Mouse (Mus musculus): ENCODE data around the gene Olfr1335. TPM values are rescaled to one million over a fixed set of nuclear protein-coding genes. Genes with fewer than 3 reads are reported as not detected.
"Not testable (repeated sequence)": the region's sequence is repeated elsewhere in the genome, so short reads cannot be mapped to it uniquely, and the experiment has no call there.

Olfr1335 gene
- not detected in 2 replicates for polyA plus RNA-seq (2015; fragmentation: Nextera tagmentation; extraction: Ambion mirVana)

GRCm38 (mm10) chr4:118809844-118810243, at the start of gene Olfr1335:
Olfr1335 (minus strand) TSS chr4:118809944.
- Histone ChIP-seq H3K27ac (no peak within 1 kb of the TSS), H3K4me2 (no peak within 1 kb of the TSS), H3K27me3 (no peaks in the 10 kb centered on the region), H3K9ac (no peak within 1 kb of the TSS), H3K36me3 (ENCODE audit: poor library complexity, severe bottlenecking) (no peaks in the 10 kb centered on the region), H3K9me3 (replicated peaks) (no peaks in the 10 kb centered on the region), H3K4me1 (no peaks in the 10 kb centered on the region), H3K4me3 (no peak within 1 kb of the TSS)
- WGBS: 92% methylated on average over 4 of the region's 4 CpGs
- ATAC-seq: no peak

- 92% methylated on average over 1 of the region's 1 CpGs for WGBS
- Histone ChIP-seq H3K4me1 (no peaks in the 10 kb centered on the region), H3K27me3 (no peaks in the 10 kb centered on the region), H3K4me3 (no peak within 1 kb of the TSS), H3K27ac (no peak within 1 kb of the TSS), H3K9ac (no peak within 1 kb of the TSS), H3K36me3 (ENCODE audit: poor library complexity, severe bottlenecking) (no peaks in the 10 kb centered on the region), H3K9me3 (replicated peaks) (no peaks in the 10 kb centered on the region), H3K4me2 (no peak within 1 kb of the TSS)
- no peak for ATAC-seq
Observed at GRCm38 (mm10) chr4:118836179-118836578, 26.4 kb upstream of the Olfr1335 start, which contains the start of gene Olfr1333. Olfr1333 (minus strand) TSS chr4:118836279.

GRCm38 (mm10) chr4:118818921-118819320, 9.2 kb upstream of the Olfr1335 start:
- WGBS: 97% methylated on average over 1 of the region's 1 CpGs
- no peak overlapping the region for H3K4me2 ChIP-seq
- H3K4me1 ChIP-seq: no peaks in the 10 kb centered on the region
- no peaks in the 10 kb centered on the region for H3K9me3 ChIP-seq (replicated peaks)
- no peaks in the 10 kb centered on the region for H3K27me3 ChIP-seq
- H3K4me3 ChIP-seq: no peak overlapping the region
- H3K9ac ChIP-seq: no peak overlapping the region
- no peak overlapping the region for H3K27ac ChIP-seq
- no peak for ATAC-seq
- H3K36me3 ChIP-seq (ENCODE audit: poor library complexity, severe bottlenecking): no peaks in the 10 kb centered on the region

- H3K4me1 ChIP-seq; H3K27ac ChIP-seq; H3K36me3 ChIP-seq (ENCODE audit: poor library complexity, severe bottlenecking); H3K9ac ChIP-seq; H3K9me3 ChIP-seq (replicated peaks); ATAC-seq; H3K27me3 ChIP-seq; H3K4me3 ChIP-seq; H3K4me2 ChIP-seq: not testable (repeated sequence)
Observed at GRCm38 (mm10) chr4:118792796-118793195, 16.9 kb downstream of the Olfr1335 start.

GRCm38 (mm10) chr4:118782486-118782885, 27.3 kb downstream of the Olfr1335 start, which contains the start of gene Olfr1337:
Olfr1337 (minus strand) TSS chr4:118782586.
- no peaks in the 10 kb centered on the region for H3K27me3 ChIP-seq
- no peak within 1 kb of the TSS for H3K9ac ChIP-seq
- H3K4me3 ChIP-seq: no peak within 1 kb of the TSS
- no peak within 1 kb of the TSS for H3K27ac ChIP-seq
- no peaks in the 10 kb centered on the region for H3K36me3 ChIP-seq (ENCODE audit: poor library complexity, severe bottlenecking)
- no peaks in the 10 kb centered on the region for H3K9me3 ChIP-seq (replicated peaks)
- H3K4me1 ChIP-seq: no peaks in the 10 kb centered on the region
- no peak within 1 kb of the TSS for H3K4me2 ChIP-seq
- no peak for ATAC-seq
- 81% methylated on average over 2 of the region's 2 CpGs for WGBS

Other genes starting within 250 kb of the Olfr1335 start
- 0.78 and 0.90 TPM in 2 replicates for gene Cfap57, start 189.2 kb downstream of the Olfr1335 start, polyA plus RNA-seq (2015; fragmentation: Nextera tagmentation; extraction: Ambion mirVana)
- 147 and 168 TPM in 2 replicates for gene Ebna1bp2, start 189.1 kb downstream of the Olfr1335 start, polyA plus RNA-seq (2015; fragmentation: Nextera tagmentation; extraction: Ambion mirVana)
- not detected in 2 replicates for gene Olfr62, start 151.0 kb downstream of the Olfr1335 start, polyA plus RNA-seq (2015; fragmentation: Nextera tagmentation; extraction: Ambion mirVana)
- gene Olfr1342, start 117.2 kb downstream of the Olfr1335 start, polyA plus RNA-seq (2015; fragmentation: Nextera tagmentation; extraction: Ambion mirVana): not detected in 2 replicates
- not detected in 2 replicates for gene Olfr1341, start 106.4 kb downstream of the Olfr1335 start, polyA plus RNA-seq (2015; fragmentation: Nextera tagmentation; extraction: Ambion mirVana)
- not detected in 2 replicates for gene Olfr1340, start 89.8 kb downstream of the Olfr1335 start, polyA plus RNA-seq (2015; fragmentation: Nextera tagmentation; extraction: Ambion mirVana)
- gene Olfr1339, start 77.8 kb downstream of the Olfr1335 start, polyA plus RNA-seq (2015; fragmentation: Nextera tagmentation; extraction: Ambion mirVana): not detected in 2 replicates
- gene Olfr1338, start 51.2 kb downstream of the Olfr1335 start, polyA plus RNA-seq (2015; fragmentation: Nextera tagmentation; extraction: Ambion mirVana): not detected in 2 replicates
- gene Olfr1337, start 27.4 kb downstream of the Olfr1335 start, polyA plus RNA-seq (2015; fragmentation: Nextera tagmentation; extraction: Ambion mirVana): not detected in 2 replicates
- not detected in 2 replicates for gene Olfr1333, start 26.3 kb upstream of the Olfr1335 start, polyA plus RNA-seq (2015; fragmentation: Nextera tagmentation; extraction: Ambion mirVana)
- not detected in 2 replicates for gene Olfr1331, start 54.7 kb upstream of the Olfr1335 start, polyA plus RNA-seq (2015; fragmentation: Nextera tagmentation; extraction: Ambion mirVana)
- 0.04 TPM in 1 of 2 replicates, not detected in the other for gene Olfr1330, start 78.7 kb upstream of the Olfr1335 start, polyA plus RNA-seq (2015; fragmentation: Nextera tagmentation; extraction: Ambion mirVana)
- gene Olfr1329, start 107.5 kb upstream of the Olfr1335 start, polyA plus RNA-seq (2015; fragmentation: Nextera tagmentation; extraction: Ambion mirVana): not detected in 2 replicates
- gene Olfr1328, start 128.7 kb upstream of the Olfr1335 start, polyA plus RNA-seq (2015; fragmentation: Nextera tagmentation; extraction: Ambion mirVana): not detected in 2 replicates
- gene Lao1, start 151.6 kb upstream of the Olfr1335 start, polyA plus RNA-seq (2015; fragmentation: Nextera tagmentation; extraction: Ambion mirVana): not detected in 2 replicates